Mouse (Mus musculus) heart, adult 2 months (tissue): Measurements from ENCODE around the gene Pla2g2c.

ENCODE experiments used
- CTCF ChIP-seq: fragments of 200-600 bp; IDR thresholded peaks from 2 replicates; pipeline ENCODE4 v1.8.1; 2022; ENCODE audit warnings: antibody characterized with exemption, mild to moderate bottlenecking, moderate library complexity
- POLR2A ChIP-seq: fragments of 200-500 bp; IDR thresholded peaks from 2 replicates; pipeline ENCODE4 v1.6.1; 2011; ENCODE audit warnings: mild to moderate bottlenecking, low read depth, low read length, control low read depth; ENCODE audit not compliant: insufficient read depth

- TF ChIP-seq CTCF (no peak), POLR2A (no peak)
Observed at GRCm38 (mm10) chr4:138725127-138725461, 502 bp downstream of the Pla2g2c start.
